In genomic region chr11:34468571-34468970, GRCm38 (mm10) we compare ENCODE assay signal across 20 mouse cellular contexts.
DNase-seq lines count a peak whose midpoint lies in the region; ATAC-seq and TF ChIP-seq lines count a peak whose summit lies in the region.
"Had no signal": no experiment of that assay in that cellular context is flagged by ENCODE, and none has a peak within 500 bp of the region (broad histone marks: within the 10 kb centered on the region; RNA-seq: fewer than 3 reads in every experiment).

No protein-coding gene starts in this region.

- no peaks in the 10 kb centered on the region for H3K36me3 ChIP-seq in hindbrain, embryonic 14.5 days (replicated peaks; ENCODE audit: control insufficient read depth, insufficient read depth)
- no peaks in the 10 kb centered on the region for H3K36me3 ChIP-seq in hindbrain, embryonic 11.5 days (ENCODE audit: control insufficient read depth, insufficient read depth, low read length)
- no peaks in the 10 kb centered on the region for H3K36me3 ChIP-seq in midbrain, embryonic 16.5 days (ENCODE audit: control insufficient read depth, insufficient read depth, low read length)
- H3K36me3 ChIP-seq in midbrain, embryonic 10.5 days = no peaks in the 10 kb centered on the region
- H3K36me3 ChIP-seq: G1E; heart, embryonic 12.5 days; limb, embryonic 10.5 days; liver, embryonic 12.5 days; lung, embryonic 15.5 days; neural tube, embryonic 12.5 days had no signal

- no peaks in the 10 kb centered on the region for H3K27me3 ChIP-seq in hindbrain, embryonic 14.5 days (ENCODE audit: control insufficient read depth, insufficient read depth, low read length)
- no peaks in the 10 kb centered on the region for H3K27me3 ChIP-seq in hindbrain, embryonic 11.5 days (ENCODE audit: control insufficient read depth, insufficient read depth, low read length)
- H3K27me3 ChIP-seq in midbrain, embryonic 16.5 days (ENCODE audit: control insufficient read depth, insufficient read depth, low read depth, low read length) = no peaks in the 10 kb centered on the region
- no peaks in the 10 kb centered on the region for H3K27me3 ChIP-seq in midbrain, embryonic 10.5 days (ENCODE audit: low read depth, poor library complexity, severe bottlenecking)
- H3K27me3 ChIP-seq: forebrain, embryonic 13.5 days; heart, embryonic 12.5 days; liver, embryonic 12.5 days; lung, embryonic 15.5 days; neural tube, embryonic 12.5 days had no signal

- 0 out of 2 replicates have a peak overlapping the region, but pooled peaks have one; percentile 4 for H3K27ac ChIP-seq in hindbrain, embryonic 14.5 days
- no peak overlapping the region for H3K27ac ChIP-seq in hindbrain, embryonic 11.5 days (ENCODE audit: low read depth, low read length)
- 0 out of 2 replicates have a peak overlapping the region, but pooled peaks have one; percentile 28 for H3K27ac ChIP-seq in midbrain, embryonic 16.5 days (ENCODE audit: low read length)
- H3K27ac ChIP-seq in midbrain, embryonic 10.5 days (replicated peaks) = no peak overlapping the region
- H3K27ac ChIP-seq: forebrain, embryonic 13.5 days; limb, embryonic 10.5 days; liver, embryonic 12.5 days; lung, embryonic 15.5 days; neural tube, embryonic 12.5 days had no signal

- H3K4me3 ChIP-seq in hindbrain, embryonic 14.5 days (replicated peaks; ENCODE audit: low read length) = no peak overlapping the region
- no peak overlapping the region for H3K4me3 ChIP-seq in hindbrain, embryonic 11.5 days (ENCODE audit: low read depth, low read length)
- H3K4me3 ChIP-seq in midbrain, embryonic 16.5 days (ENCODE audit: low read depth, low read length) = no peak overlapping the region
- no peak overlapping the region for H3K4me3 ChIP-seq in midbrain, embryonic 10.5 days
- H3K4me3 ChIP-seq: forebrain, embryonic 13.5 days; heart, embryonic 12.5 days; limb, embryonic 10.5 days; liver, embryonic 12.5 days; lung, embryonic 15.5 days; neural tube, embryonic 12.5 days had no signal

- no peaks in the 10 kb centered on the region for H3K9me3 ChIP-seq in hindbrain, embryonic 14.5 days (ENCODE audit: control insufficient read depth, low read length)
- H3K9me3 ChIP-seq in hindbrain, embryonic 11.5 days (ENCODE audit: control insufficient read depth, low read length) = no peaks in the 10 kb centered on the region
- H3K9me3 ChIP-seq in midbrain, embryonic 16.5 days (replicated peaks; ENCODE audit: control insufficient read depth, low read length, poor library complexity, severe bottlenecking) = no peaks in the 10 kb centered on the region
- no peaks in the 10 kb centered on the region for H3K9me3 ChIP-seq in midbrain, embryonic 10.5 days (replicated peaks)
- H3K9me3 ChIP-seq: forebrain, embryonic 13.5 days; heart, embryonic 12.5 days; limb, embryonic 10.5 days; liver, embryonic 12.5 days; lung, embryonic 15.5 days; neural tube, embryonic 12.5 days had no signal

- H3K4me2 ChIP-seq in hindbrain, embryonic 14.5 days (replicated peaks) = no peak overlapping the region
- H3K4me2 ChIP-seq in hindbrain, embryonic 11.5 days (replicated peaks; ENCODE audit: low read depth, low read length) = no peak overlapping the region
- no peak overlapping the region for H3K4me2 ChIP-seq in midbrain, embryonic 16.5 days (ENCODE audit: low read length)
- H3K4me2 ChIP-seq: forebrain, embryonic 13.5 days; heart, embryonic 12.5 days; liver, embryonic 12.5 days; lung, embryonic 15.5 days; neural tube, embryonic 12.5 days had no signal

- DNase-seq in hindbrain, embryonic 14.5 days (ENCODE audit: low spot score) = peak; percentile 69
- DNase-seq in hindbrain, embryonic 11.5 days (ENCODE audit: low spot score) = no peak
- DNase-seq in midbrain, embryonic 10.5 days (ENCODE audit: low spot score) = no peak
- peak; percentile 71 for DNase-seq in brain, embryonic 14.5 days (ENCODE audit: low read depth)
- DNase-seq in kidney, postnatal 25 days = peak; percentile 66 to 70
- no peak for DNase-seq in spleen, adult 12 weeks (ENCODE audit: low spot score)
- no peak for DNase-seq in cerebellum, adult 11-12 months
- DNase-seq: adrenal gland, postnatal 10 days; cerebellum, adult 8-10 months; embryo, embryonic 11 days; thymus, postnatal 4 days had no signal

- WGBS in hindbrain, embryonic 14.5 days = 37% methylated on average over 3 of the region's 3 CpGs
- WGBS in hindbrain, embryonic 11.5 days = 81% methylated on average over 3 of the region's 3 CpGs
- 30% methylated on average over 3 of the region's 3 CpGs for WGBS in midbrain, embryonic 16.5 days
- WGBS in midbrain, embryonic 10.5 days = 83% methylated on average over 3 of the region's 3 CpGs

- no peak for ATAC-seq in hindbrain, embryonic 14.5 days (ENCODE audit: low FRiP score)
- ATAC-seq in hindbrain, embryonic 11.5 days (ENCODE audit: low FRiP score) = no peak
- no peak for ATAC-seq in midbrain, embryonic 16.5 days
- ATAC-seq: forebrain, embryonic 13.5 days; inflammation-experienced regulatory T-cells, adult 6 months; liver, embryonic 12.5 days had no signal

- H3K4me1 ChIP-seq in hindbrain, embryonic 14.5 days (replicated peaks; ENCODE audit: control insufficient read depth, insufficient read depth, low read length) = no peaks in the 10 kb centered on the region
- H3K4me1 ChIP-seq in hindbrain, embryonic 11.5 days (replicated peaks; ENCODE audit: control insufficient read depth, insufficient read depth, low read length) = no peaks in the 10 kb centered on the region
- H3K4me1 ChIP-seq in midbrain, embryonic 16.5 days (ENCODE audit: control insufficient read depth, insufficient read depth, low read length) = 0 out of 2 replicates have a peak, but pooled peaks cover 3% of the 10 kb centered on the region
- no peaks in the 10 kb centered on the region for H3K4me1 ChIP-seq in midbrain, embryonic 10.5 days
- H3K4me1 ChIP-seq: heart, embryonic 12.5 days; limb, embryonic 10.5 days; liver, embryonic 12.5 days; lung, embryonic 15.5 days; neural tube, embryonic 12.5 days had no signal

- no peak overlapping the region for H3K9ac ChIP-seq in hindbrain, embryonic 14.5 days
- no peak overlapping the region for H3K9ac ChIP-seq in hindbrain, embryonic 11.5 days (ENCODE audit: low read depth, low read length)
- H3K9ac ChIP-seq in midbrain, embryonic 16.5 days (ENCODE audit: low read depth, low read length) = no peak overlapping the region
- H3K9ac ChIP-seq: forebrain, embryonic 13.5 days; heart, embryonic 12.5 days; liver, embryonic 12.5 days; lung, embryonic 15.5 days; neural tube, embryonic 12.5 days had no signal

- TF ChIP-seq CTCF in brain, embryonic 14.5 days (IDR thresholded peaks at IDR 0.05; ENCODE audit: borderline replicate concordance, extremely low read depth, insufficient read depth, insufficient read length) = no peak

- no peak for TF ChIP-seq POLR2A in brain, embryonic 14.5 days (IDR thresholded peaks at IDR 0.05; ENCODE audit: borderline replicate concordance, extremely low read depth, insufficient read depth, insufficient read length, poor library complexity, severe bottlenecking)

Comparison
In these comparisons a context has a peak if more than half of its experiments do, and no peak if none do; other contexts are left out.
1. DNase-seq: peak in hindbrain, embryonic 14.5 days (single experiment), brain, embryonic 14.5 days (single experiment) and kidney, postnatal 25 days (2 of 2); none in hindbrain, embryonic 11.5 days (single experiment), midbrain, embryonic 10.5 days (single experiment), spleen, adult 12 weeks (single experiment) and cerebellum, adult 11-12 months (single experiment).
2. H3K27ac ChIP-seq: peak in hindbrain, embryonic 14.5 days (single experiment) and midbrain, embryonic 16.5 days (single experiment); none in hindbrain, embryonic 11.5 days (single experiment) and midbrain, embryonic 10.5 days (single experiment).